Mouse (Mus musculus) MEL (cell line): ENCODE measurements at regions not wholly inside any gene's neighbourhood (a gene's known extent, or its start where the extent isn't known, plus 50 kb on each side); places are given as distances from the start of the nearest gene placed in this dataset.

Experiments
- BHLHE40 ChIP-seq: IDR thresholded peaks from 2 replicates; pipeline ENCODE4 v1.6.1; 2012; ENCODE audit warnings: low read depth, mild to moderate bottlenecking, inconsistent platforms, low read length, improper control_type of control experiment, borderline replicate concordance
- CHD2 ChIP-seq: IDR thresholded peaks from 2 replicates; pipeline ENCODE4 v1.6.1; 2011; ENCODE audit warnings: low read length, improper control_type of control experiment
- CTCF ChIP-seq, 3 experiments: IDR thresholded peaks in 2 of 3; conservative IDR thresholded peaks in 1 of 3; 2 replicates each; pipeline ENCODE4 v1.5.1; 2011 to 2012; ENCODE audit warnings: low read length in 3 of 3, low read depth in 2 of 3, mild to moderate bottlenecking in 2 of 3, improper control_type of control experiment in 1 of 3, inconsistent platforms in 1 of 3, mixed read lengths in 1 of 3, moderate library complexity in 1 of 3; ENCODE audit not compliant: control insufficient read depth in 1 of 3, insufficient read depth in 1 of 3, poor library complexity in 1 of 3, severe bottlenecking in 1 of 3
- EP300 ChIP-seq, 2 experiments: IDR thresholded peaks; 2 replicates each; pipeline ENCODE4 v1.6.1; 2011; ENCODE audit warnings: improper control_type of control experiment in 2 of 2, low read length in 2 of 2, low read depth in 1 of 2, mild to moderate bottlenecking in 1 of 2
- GATA1 ChIP-seq: IDR thresholded peaks from 2 replicates; pipeline ENCODE4 v1.6.1; 2011; ENCODE audit warnings: low read depth, low read length, improper control_type of control experiment
- HCFC1 ChIP-seq: IDR thresholded peaks from 2 replicates; pipeline ENCODE4 v1.6.1; 2012; ENCODE audit warnings: low read depth, mild to moderate bottlenecking, inconsistent platforms, low read length, improper control_type of control experiment, moderate library complexity
- MAX ChIP-seq: IDR thresholded peaks from 2 replicates; pipeline ENCODE4 v1.6.1; 2011; ENCODE audit warnings: low read length, improper control_type of control experiment
- MXI1 ChIP-seq: IDR thresholded peaks from 2 replicates; pipeline ENCODE4 v1.6.1; 2011; ENCODE audit warnings: mild to moderate bottlenecking, low read depth, low read length, improper control_type of control experiment
- POLR2A ChIP-seq, 2 experiments: IDR thresholded peaks; 2 replicates each; pipeline ENCODE4 v1.6.1; 2011 to 2012; ENCODE audit warnings: low read length in 2 of 2, mild to moderate bottlenecking in 2 of 2, control low read depth in 1 of 2, improper control_type of control experiment in 1 of 2, low read depth in 1 of 2, moderate library complexity in 1 of 2; ENCODE audit not compliant: control insufficient read depth in 1 of 2, insufficient read depth in 1 of 2, poor library complexity in 1 of 2
- UBTF ChIP-seq: IDR thresholded peaks from 2 replicates; pipeline ENCODE4 v1.6.1; 2012; ENCODE audit warnings: low read depth, mild to moderate bottlenecking, inconsistent platforms, low read length, improper control_type of control experiment, moderate library complexity, borderline replicate concordance; ENCODE audit not compliant: insufficient read depth
- USF1 ChIP-seq: IDR thresholded peaks from 2 replicates; pipeline ENCODE4 v1.6.1; 2014; ENCODE audit warnings: low read depth, mild to moderate bottlenecking, inconsistent platforms, low read length, improper control_type of control experiment, moderate library complexity
- ZC3H11A ChIP-seq: IDR thresholded peaks from 2 replicates; pipeline ENCODE4 v1.6.1; 2012; ENCODE audit warnings: low read depth, mild to moderate bottlenecking, inconsistent platforms, low read length, improper control_type of control experiment
- ZKSCAN1 ChIP-seq: IDR thresholded peaks from 2 replicates; pipeline ENCODE4 v1.6.1; 2012; ENCODE audit warnings: low read depth, mild to moderate bottlenecking, inconsistent platforms, low read length, improper control_type of control experiment, moderate library complexity

GRCm38 (mm10) chr3:33440905-33441304 lies 297.9 kb upstream of the Pex5l start:
- TF ChIP-seq CHD2 (no peak), CTCF (IDR thresholded peaks at IDR 0.05 in 2 of 3, conservative IDR thresholded peaks at IDR 0.05 in 1 of 3; ENCODE audit: control insufficient read depth in 1 of 3, insufficient read depth in 1 of 3, low read depth in 2 of 3, low read length in 3 of 3, poor library complexity in 1 of 3, severe bottlenecking in 1 of 3) (no peak), BHLHE40 (no peak), UBTF (no peak), MXI1 (no peak), POLR2A (IDR thresholded peaks at IDR 0.05; ENCODE audit: control insufficient read depth in 1 of 2, insufficient read depth in 1 of 2, low read depth in 1 of 2, low read length in 2 of 2, poor library complexity in 1 of 2) (no peak), ZC3H11A (no peak), ZKSCAN1 (no peak), HCFC1 (no peak), USF1 (no peak), GATA1 (no peak), EP300 (IDR thresholded peaks at IDR 0.05; ENCODE audit: low read depth in 1 of 2, low read length in 2 of 2) (no peak), MAX (no peak)
